Mouse (Mus musculus) thymus, adult 2 months (tissue): ENCODE results near the gene Mthfd2l.

Experiments
- CTCF ChIP-seq: fragments of 200-500 bp; IDR thresholded peaks from 2 replicates; pipeline ENCODE4 v1.5.1; 2012; ENCODE audit warnings: mild to moderate bottlenecking, control low read depth, low read length, moderate library complexity, borderline replicate concordance; ENCODE audit not compliant: control insufficient read depth, poor library complexity, insufficient read depth; ENCODE audit errors: extremely low read depth
- POLR2A ChIP-seq: fragments of 200-500 bp; IDR thresholded peaks from 2 replicates; pipeline ENCODE4 v1.6.1; 2012; ENCODE audit warnings: mild to moderate bottlenecking, low read length, control low read depth, moderate library complexity; ENCODE audit not compliant: control insufficient read depth, poor library complexity, insufficient read depth; ENCODE audit errors: extremely low read depth

DNA sequence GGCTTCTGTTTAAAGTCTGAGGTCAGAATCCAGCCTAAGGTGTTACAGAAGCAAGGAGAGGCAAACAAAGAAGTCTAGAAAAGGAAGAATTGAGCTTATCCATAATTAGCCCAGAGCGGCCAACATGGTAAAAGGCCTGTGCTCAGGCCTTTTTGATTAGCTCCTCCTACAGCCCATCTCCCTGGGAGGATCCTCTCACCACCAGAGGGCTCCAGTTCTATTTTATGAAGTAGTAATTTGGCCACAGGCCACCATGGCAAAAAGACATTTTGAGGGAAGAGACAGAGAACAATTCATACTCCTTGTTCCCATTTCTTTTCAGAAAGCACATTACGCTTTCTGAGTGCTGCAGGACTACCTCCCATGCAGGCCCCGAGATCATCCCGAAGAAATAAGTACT is 46.3 kb downstream of the Mthfd2l start:
- TF ChIP-seq CTCF, result no peak
- no peak for TF ChIP-seq POLR2A
